Mouse (Mus musculus): ENCODE data around the gene Tmem62. TPM values are rescaled to one million over a fixed set of nuclear protein-coding genes. Genes with fewer than 3 reads are reported as not detected.
"Not testable (repeated sequence)": the region's sequence is repeated elsewhere in the genome, so short reads cannot be mapped to it uniquely, and the experiment has no call there.

The Tmem62 gene
- polyA plus RNA-seq, 1 experiment from 2014 or later, result 3.2 TPM

GRCm38 (mm10) chr2:121004018-121004811 lies 27.4 kb downstream of the Tmem62 start:
- 86% methylated on average over 7 of the region's 7 CpGs for WGBS
- Histone ChIP-seq H3K27ac (replicated peaks) (no peak overlapping the region), H3K36me3 (replicated peaks) (no peaks in the 10 kb centered on the region), H3K4me1 (peaks cover 9% of the 10 kb centered on the region), H3K27me3 (replicated peaks; ENCODE audit: low read depth, poor library complexity, severe bottlenecking) (no peaks in the 10 kb centered on the region), H3K9me3 (no peaks in the 10 kb centered on the region), H3K4me3 (no peak overlapping the region)
- no peak for DNase-seq (ENCODE audit: low spot score)

GRCm38 (mm10) chr2:121006986-121007385 lies 30.2 kb downstream of the Tmem62 start:
- H3K27me3 ChIP-seq (replicated peaks; ENCODE audit: low read depth, poor library complexity, severe bottlenecking), result no peaks in the 10 kb centered on the region
- no peak overlapping the region for H3K4me3 ChIP-seq
- peaks cover 7% of the 10 kb centered on the region; the same call in 1 of the 2 replicates for H3K36me3 ChIP-seq (replicated peaks)
- H3K4me1 ChIP-seq, result peaks cover 13% of the 10 kb centered on the region
- no peak for DNase-seq (ENCODE audit: low spot score)
- H3K9me3 ChIP-seq, result no peaks in the 10 kb centered on the region
- 85% methylated on average over 1 of the region's 1 CpGs for WGBS
- no peak overlapping the region for H3K27ac ChIP-seq (replicated peaks)

GRCm38 (mm10) chr2:121007925-121008663 lies 31.3 kb downstream of the Tmem62 start, which contains the start of gene Ccndbp1:
Gene Ccndbp1, plus strand, starts transcription at chr2:121008403.
- no peaks in the 10 kb centered on the region for H3K27me3 ChIP-seq (replicated peaks; ENCODE audit: low read depth, poor library complexity, severe bottlenecking)
- H3K4me3 ChIP-seq, result peak within 1 kb of the TSS; percentile 90
- peak; percentile 94 for DNase-seq (ENCODE audit: low spot score)
- H3K9me3 ChIP-seq, result no peaks in the 10 kb centered on the region
- H3K36me3 ChIP-seq (replicated peaks), result peaks cover 18% of the 10 kb centered on the region
- 2% methylated on average over 34 of the region's 34 CpGs for WGBS
- H3K4me1 ChIP-seq, result peaks cover 13% of the 10 kb centered on the region
- peak within 1 kb of the TSS; percentile 81 for H3K27ac ChIP-seq (replicated peaks)

GRCm38 (mm10) chr2:121008664-121009007 lies 31.8 kb downstream of the Tmem62 start:
- Histone ChIP-seq H3K9me3 (no peaks in the 10 kb centered on the region), H3K27ac (replicated peaks) (peak overlapping the region; percentile 81), H3K4me1 (peaks cover 13% of the 10 kb centered on the region), H3K36me3 (replicated peaks) (peaks cover 24% of the 10 kb centered on the region), H3K4me3 (peak overlapping the region; percentile 90), H3K27me3 (replicated peaks; ENCODE audit: low read depth, poor library complexity, severe bottlenecking) (no peaks in the 10 kb centered on the region)
- 2% methylated on average over 12 of the region's 12 CpGs for WGBS
- DNase-seq (ENCODE audit: low spot score), result no peak

GRCm38 (mm10) chr2:121009071-121009677 lies 32.4 kb downstream of the Tmem62 start:
- no peak for DNase-seq (ENCODE audit: low spot score)
- Histone ChIP-seq H3K36me3 (replicated peaks) (peaks cover 27% of the 10 kb centered on the region), H3K4me1 (peaks cover 13% of the 10 kb centered on the region), H3K27me3 (replicated peaks; ENCODE audit: low read depth, poor library complexity, severe bottlenecking) (no peaks in the 10 kb centered on the region), H3K9me3 (no peaks in the 10 kb centered on the region), H3K4me3 (peak overlapping the region; percentile 90), H3K27ac (replicated peaks) (no peak overlapping the region)
- WGBS, result 30% methylated on average over 5 of the region's 5 CpGs

- no peak for DNase-seq (ENCODE audit: low spot score)
- Histone ChIP-seq H3K36me3 (replicated peaks) (peaks cover 50% of the 10 kb centered on the region), H3K4me3 (no peak overlapping the region), H3K27ac (replicated peaks) (no peak overlapping the region), H3K9me3 (no peaks in the 10 kb centered on the region), H3K4me1 (peaks cover 13% of the 10 kb centered on the region), H3K27me3 (replicated peaks; ENCODE audit: low read depth, poor library complexity, severe bottlenecking) (no peaks in the 10 kb centered on the region)
- WGBS, result 92% methylated on average over 9 of the region's 9 CpGs
Measured at GRCm38 (mm10) chr2:121012676-121013075, 35.9 kb downstream of the Tmem62 start.

GRCm38 (mm10) chr2:121015507-121015906 lies 38.7 kb downstream of the Tmem62 start:
- Histone ChIP-seq H3K27ac (replicated peaks) (no peak overlapping the region), H3K36me3 (replicated peaks) (peaks cover 54% of the 10 kb centered on the region), H3K4me1 (no peaks in the 10 kb centered on the region), H3K9me3 (no peaks in the 10 kb centered on the region), H3K4me3 (no peak overlapping the region), H3K27me3 (replicated peaks; ENCODE audit: low read depth, poor library complexity, severe bottlenecking) (no peaks in the 10 kb centered on the region)
- 79% methylated on average over 2 of the region's 2 CpGs for WGBS
- no peak for DNase-seq (ENCODE audit: low spot score)

- Histone ChIP-seq H3K4me3 (no peak overlapping the region), H3K4me1 (no peaks in the 10 kb centered on the region), H3K36me3 (replicated peaks) (peaks cover 54% of the 10 kb centered on the region), H3K27me3 (replicated peaks; ENCODE audit: low read depth, poor library complexity, severe bottlenecking) (no peaks in the 10 kb centered on the region), H3K9me3 (no peaks in the 10 kb centered on the region), H3K27ac (replicated peaks) (no peak overlapping the region)
- no peak for DNase-seq (ENCODE audit: low spot score)
- WGBS, result 89% methylated on average over 9 of the region's 9 CpGs
Measured at GRCm38 (mm10) chr2:121016226-121016625, 39.4 kb downstream of the Tmem62 start.

- H3K27me3 ChIP-seq (replicated peaks; ENCODE audit: low read depth, poor library complexity, severe bottlenecking), result no peaks in the 10 kb centered on the region
- H3K36me3 ChIP-seq (replicated peaks), result peaks cover 46% of the 10 kb centered on the region
- 94% methylated on average over 1 of the region's 1 CpGs for WGBS
- H3K27ac ChIP-seq (replicated peaks), result no peak overlapping the region
- H3K9me3 ChIP-seq, result no peaks in the 10 kb centered on the region
- H3K4me1 ChIP-seq, result no peaks in the 10 kb centered on the region
- no peak for DNase-seq (ENCODE audit: low spot score)
- no peak overlapping the region for H3K4me3 ChIP-seq
Measured at GRCm38 (mm10) chr2:121017151-121017550, 40.3 kb downstream of the Tmem62 start.

GRCm38 (mm10) chr2:121022918-121023317 lies 46.1 kb downstream of the Tmem62 start:
- H3K27me3 ChIP-seq (replicated peaks; ENCODE audit: low read depth, poor library complexity, severe bottlenecking), result no peaks in the 10 kb centered on the region
- no peaks in the 10 kb centered on the region for H3K4me1 ChIP-seq
- no peak overlapping the region for H3K27ac ChIP-seq (replicated peaks)
- DNase-seq (ENCODE audit: low spot score), result no peak
- WGBS, result 77% methylated on average over 5 of the region's 5 CpGs
- H3K36me3 ChIP-seq (replicated peaks), result peaks cover 2% of the 10 kb centered on the region
- H3K4me3 ChIP-seq, result no peak overlapping the region
- no peaks in the 10 kb centered on the region for H3K9me3 ChIP-seq

- no peaks in the 10 kb centered on the region for H3K9me3 ChIP-seq
- H3K27ac ChIP-seq (replicated peaks), result no peak within 1 kb of the TSS
- no peaks in the 10 kb centered on the region for H3K27me3 ChIP-seq (replicated peaks; ENCODE audit: low read depth, poor library complexity, severe bottlenecking)
- no peak for DNase-seq (ENCODE audit: low spot score)
- H3K4me3 ChIP-seq, result peak within 1 kb of the TSS; percentile 19; the same call in 1 of the 2 replicates
- H3K4me1 ChIP-seq, result no peaks in the 10 kb centered on the region
- H3K36me3 ChIP-seq (replicated peaks), result no peaks in the 10 kb centered on the region
- 73% methylated on average over 5 of the region's 5 CpGs for WGBS
Measured at GRCm38 (mm10) chr2:121036733-121037341, 60.0 kb downstream of the Tmem62 start, which contains the start of gene Epb42. Gene Epb42, minus strand, starts transcription at chr2:121037072.

- WGBS, result 87% methylated on average over 1 of the region's 1 CpGs
- H3K27ac ChIP-seq (replicated peaks); H3K4me3 ChIP-seq; DNase-seq (ENCODE audit: low spot score); H3K9me3 ChIP-seq; H3K36me3 ChIP-seq (replicated peaks); H3K27me3 ChIP-seq (replicated peaks; ENCODE audit: low read depth, poor library complexity, severe bottlenecking); H3K4me1 ChIP-seq: not testable (repeated sequence)
Measured at GRCm38 (mm10) chr2:121038851-121039250, 62.0 kb downstream of the Tmem62 start.
